Mouse (Mus musculus): ENCODE data around the gene Lypd1. TPM values are rescaled to one million over a fixed set of nuclear protein-coding genes. Genes with fewer than 3 reads are reported as not detected.

Gene Lypd1
- total and polyA plus RNA-seq, 3 experiments, result 0.31 to 1.2 (median 0.50) TPM

DNA sequence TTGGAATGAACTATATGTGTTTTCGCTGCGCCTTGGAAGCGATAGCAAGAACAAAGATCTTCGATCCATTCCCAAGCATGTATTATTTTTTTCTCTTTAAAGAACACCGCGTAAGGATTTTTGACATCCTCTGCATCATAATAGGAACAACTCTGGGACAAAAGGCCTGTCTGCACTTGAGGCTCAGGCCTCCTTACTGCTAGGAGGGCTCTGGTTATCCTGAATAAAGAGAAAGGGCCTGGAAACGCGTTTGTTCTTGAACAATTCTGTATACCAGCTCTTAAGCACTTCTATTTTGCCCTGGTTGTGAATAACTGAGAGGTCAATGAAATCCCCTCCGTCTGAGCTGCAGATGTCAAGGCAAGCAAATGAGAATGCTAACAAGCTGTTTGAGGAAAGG, 19.7 kb downstream of the Lypd1 start:
- TF ChIP-seq POLR2A (IDR thresholded peaks at IDR 0.05; ENCODE audit: insufficient read depth, low read depth, low read length) (no peak), CTCF (IDR thresholded peaks at IDR 0.05) (no peak), EP300 (IDR thresholded peaks at IDR 0.05; ENCODE audit: insufficient read depth, low read depth, low read length) (no peak)
- Histone ChIP-seq H3K27me3 (ENCODE audit: control insufficient read depth, insufficient read depth, low read length) (no peaks in the 10 kb centered on the region), H3K4me1 (ENCODE audit: control insufficient read depth, insufficient read depth, low read length) (no peaks in the 10 kb centered on the region), H3K27ac (no peak overlapping the region), H3K36me3 (ENCODE audit: control insufficient read depth, insufficient read depth, low read length) (no peaks in the 10 kb centered on the region), H3K4me3 (no peak overlapping the region), H3K9ac (ENCODE audit: low read depth, low read length) (no peak overlapping the region), H3K79me2 (replicated peaks; ENCODE audit: control insufficient read depth, insufficient read depth, low read length) (no peaks in the 10 kb centered on the region)
- 90% methylated on average over 9 of the region's 9 CpGs for WGBS
- no peak for DNase-seq
- intact Hi-C loops (cut with DNase I), result no loop called here

DNA sequence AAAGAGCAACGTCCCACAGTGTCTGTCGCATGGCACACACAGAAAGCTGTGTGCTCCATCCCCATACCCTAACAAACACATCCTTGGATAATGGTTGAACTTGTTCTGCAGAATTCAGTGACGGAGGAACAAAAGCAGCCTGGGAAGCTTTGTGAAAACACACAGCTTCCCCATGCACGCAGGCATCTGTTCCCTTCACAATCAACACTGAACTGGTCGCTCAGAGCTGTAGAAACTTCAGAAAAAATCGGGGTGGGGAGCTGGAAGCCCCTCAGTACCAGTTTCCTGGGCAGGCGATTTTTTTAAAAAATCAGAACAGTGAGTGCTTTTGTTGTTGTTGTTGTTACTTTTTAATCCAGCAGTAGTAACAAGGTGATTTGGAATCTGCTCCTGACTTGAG, 42.8 kb downstream of the Lypd1 start:
- TF ChIP-seq EP300 (IDR thresholded peaks at IDR 0.05; ENCODE audit: insufficient read depth, low read depth, low read length) (no peak), POLR2A (IDR thresholded peaks at IDR 0.05; ENCODE audit: insufficient read depth, low read depth, low read length) (no peak), CTCF (IDR thresholded peaks at IDR 0.05) (no peak)
- no peaks in the 10 kb centered on the region for H3K4me1 ChIP-seq (ENCODE audit: control insufficient read depth, insufficient read depth, low read length)
- H3K27ac ChIP-seq, result no peak overlapping the region
- 63% methylated on average over 7 of the region's 7 CpGs for whole genome bisulfite sequencing
- H3K79me2 ChIP-seq (replicated peaks; ENCODE audit: control insufficient read depth, insufficient read depth, low read length), result no peaks in the 10 kb centered on the region
- H3K27me3 ChIP-seq (ENCODE audit: control insufficient read depth, insufficient read depth, low read length), result no peaks in the 10 kb centered on the region
- intact Hi-C loops (cut with DNase I), result no loop called here
- no peak overlapping the region for H3K4me3 ChIP-seq
- H3K36me3 ChIP-seq (ENCODE audit: control insufficient read depth, insufficient read depth, low read length), result no peaks in the 10 kb centered on the region
- no peak overlapping the region for H3K9ac ChIP-seq (ENCODE audit: low read depth, low read length)
- DNase-seq, result no peak

GRCm38 (mm10) chr1:125858631-125859030, 54.3 kb downstream of the Lypd1 start:
- Histone ChIP-seq H3K36me3 (ENCODE audit: control insufficient read depth, insufficient read depth, low read length) (no peaks in the 10 kb centered on the region), H3K27ac (no peak overlapping the region), H3K4me3 (no peak overlapping the region), H3K79me2 (replicated peaks; ENCODE audit: control insufficient read depth, insufficient read depth, low read length) (no peaks in the 10 kb centered on the region), H3K4me1 (ENCODE audit: control insufficient read depth, insufficient read depth, low read length) (no peaks in the 10 kb centered on the region), H3K9ac (ENCODE audit: low read depth, low read length) (no peak overlapping the region), H3K27me3 (ENCODE audit: control insufficient read depth, insufficient read depth, low read length) (no peaks in the 10 kb centered on the region)
- no peak for DNase-seq
- 81% methylated on average over 5 of the region's 5 CpGs for WGBS
- no peak for TF ChIP-seq EP300 (IDR thresholded peaks at IDR 0.05; ENCODE audit: insufficient read depth, low read depth, low read length)
- no peak for TF ChIP-seq CTCF (IDR thresholded peaks at IDR 0.05)
- TF ChIP-seq POLR2A (IDR thresholded peaks at IDR 0.05; ENCODE audit: insufficient read depth, low read depth, low read length), result no peak
- intact Hi-C loops (cut with DNase I), result no loop called here

- 20% methylated on average over 5 of the region's 5 CpGs for WGBS
- Histone ChIP-seq H3K27me3 (ENCODE audit: control insufficient read depth, insufficient read depth, low read length) (no peaks in the 10 kb centered on the region), H3K36me3 (ENCODE audit: control insufficient read depth, insufficient read depth, low read length) (no peaks in the 10 kb centered on the region), H3K4me1 (ENCODE audit: control insufficient read depth, insufficient read depth, low read length) (no peaks in the 10 kb centered on the region), H3K27ac (no peak overlapping the region), H3K9ac (ENCODE audit: low read depth, low read length) (no peak overlapping the region), H3K4me3 (no peak overlapping the region), H3K79me2 (replicated peaks; ENCODE audit: control insufficient read depth, insufficient read depth, low read length) (no peaks in the 10 kb centered on the region)
- no peak for TF ChIP-seq POLR2A (IDR thresholded peaks at IDR 0.05; ENCODE audit: insufficient read depth, low read depth, low read length)
- intact Hi-C loops (cut with DNase I), result no loop called here
- DNase-seq, result no peak
These were observed 58.3 kb downstream of the Lypd1 start for GRCm38 (mm10) chr1:125854646-125855045.

- no peaks in the 10 kb centered on the region for H3K79me2 ChIP-seq (replicated peaks; ENCODE audit: control insufficient read depth, insufficient read depth, low read length)
- no peak overlapping the region for H3K27ac ChIP-seq
- no peaks in the 10 kb centered on the region for H3K4me1 ChIP-seq (ENCODE audit: control insufficient read depth, insufficient read depth, low read length)
- H3K9ac ChIP-seq (ENCODE audit: low read depth, low read length), result no peak overlapping the region
- intact Hi-C loops (cut with DNase I), result no loop called here
- H3K27me3 ChIP-seq (ENCODE audit: control insufficient read depth, insufficient read depth, low read length), result no peaks in the 10 kb centered on the region
- H3K4me3 ChIP-seq, result no peak overlapping the region
- TF ChIP-seq EP300 (IDR thresholded peaks at IDR 0.05; ENCODE audit: insufficient read depth, low read depth, low read length), result no peak
- no peak for TF ChIP-seq POLR2A (IDR thresholded peaks at IDR 0.05; ENCODE audit: insufficient read depth, low read depth, low read length)
- TF ChIP-seq CTCF (IDR thresholded peaks at IDR 0.05), result no peak
- no peaks in the 10 kb centered on the region for H3K36me3 ChIP-seq (ENCODE audit: control insufficient read depth, insufficient read depth, low read length)
- DNase-seq, result no peak
- 73% methylated on average over 13 of the region's 13 CpGs for WGBS
These were observed 73.0 kb downstream of the Lypd1 start for GRCm38 (mm10) chr1:125839746-125840392.

DNA sequence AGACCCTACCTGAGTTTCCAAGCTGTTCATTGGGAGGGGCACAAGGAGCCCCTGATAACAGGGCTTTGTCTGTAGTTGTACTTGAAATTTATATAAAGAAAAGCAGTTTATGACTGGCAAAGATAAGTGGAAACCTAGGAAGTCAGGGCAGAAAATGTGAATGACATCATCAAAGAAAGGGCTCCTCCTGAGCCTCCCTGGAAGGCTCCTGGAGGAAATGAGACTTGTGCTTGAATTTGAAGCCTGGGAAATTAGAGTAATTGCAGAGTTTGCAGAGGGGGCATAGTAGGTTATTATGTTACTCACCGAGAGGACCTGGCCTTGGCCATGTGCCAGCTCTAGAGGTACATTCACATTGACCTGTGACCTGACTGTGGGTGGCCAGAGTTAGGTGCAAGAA, 75.4 kb downstream of the Lypd1 start:
- DNase-seq, result no peak
- WGBS, result 39% methylated on average over 1 of the region's 1 CpGs
- Histone ChIP-seq H3K27me3 (ENCODE audit: control insufficient read depth, insufficient read depth, low read length) (no peaks in the 10 kb centered on the region), H3K36me3 (ENCODE audit: control insufficient read depth, insufficient read depth, low read length) (no peaks in the 10 kb centered on the region), H3K4me1 (ENCODE audit: control insufficient read depth, insufficient read depth, low read length) (no peaks in the 10 kb centered on the region), H3K4me3 (no peak overlapping the region), H3K27ac (no peak overlapping the region), H3K79me2 (replicated peaks; ENCODE audit: control insufficient read depth, insufficient read depth, low read length) (no peaks in the 10 kb centered on the region), H3K9ac (ENCODE audit: low read depth, low read length) (no peak overlapping the region)
- intact Hi-C loops (cut with DNase I), result no loop called here
- no peak for TF ChIP-seq EP300 (IDR thresholded peaks at IDR 0.05; ENCODE audit: insufficient read depth, low read depth, low read length)
- TF ChIP-seq POLR2A (IDR thresholded peaks at IDR 0.05; ENCODE audit: insufficient read depth, low read depth, low read length), result no peak
- TF ChIP-seq CTCF (IDR thresholded peaks at IDR 0.05), result no peak
